Mouse (Mus musculus): ENCODE measurements at regions not wholly inside any gene's neighbourhood (a gene's known extent, or its start where the extent isn't known, plus 50 kb on each side); places are given as distances from the start of the nearest gene placed in this dataset.
"Not testable (repeated sequence)": the region's sequence is repeated elsewhere in the genome, so short reads cannot be mapped to it uniquely, and the experiment has no call there.

GRCm38 (mm10) chr13:12671011-12671410 is 105.3 kb downstream of the Ero1lb start:
- not testable (repeated sequence) for H3K27ac ChIP-seq; H3K9ac ChIP-seq; H3K36me3 ChIP-seq; H3K4me3 ChIP-seq (replicated peaks); ATAC-seq; H3K4me1 ChIP-seq (replicated peaks); H3K4me2 ChIP-seq (replicated peaks); H3K9me3 ChIP-seq; H3K27me3 ChIP-seq (replicated peaks)
- 84% methylated on average over 2 of the region's 2 CpGs for WGBS

DNA sequence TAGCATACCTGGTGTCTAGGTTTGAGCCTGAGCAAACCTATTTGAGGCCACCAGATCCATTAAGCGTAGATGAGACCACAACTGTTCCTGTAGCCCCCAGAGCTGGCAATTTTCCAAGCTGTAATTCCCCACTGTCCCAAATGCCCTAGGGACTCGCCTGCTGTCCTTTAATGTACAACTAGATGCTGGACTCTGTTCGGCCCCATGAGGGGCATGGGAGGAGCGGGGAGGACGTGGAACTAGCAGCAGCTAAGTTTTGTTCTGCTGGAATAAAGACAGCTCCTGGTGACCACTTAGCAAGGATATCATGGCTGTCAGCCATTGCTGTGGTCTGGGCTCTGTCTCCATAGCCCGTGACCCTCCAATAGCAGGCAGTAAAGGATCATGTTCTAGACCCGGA is 103.1 kb downstream of the Ero1lb start:
- not testable (repeated sequence) for H3K9ac ChIP-seq; H3K9me3 ChIP-seq; H3K4me2 ChIP-seq (replicated peaks); H3K4me1 ChIP-seq (replicated peaks); H3K36me3 ChIP-seq; ATAC-seq; H3K4me3 ChIP-seq (replicated peaks); H3K27me3 ChIP-seq (replicated peaks); H3K27ac ChIP-seq
- no CpG with 5 or more reads among the region's 7 CpGs for whole genome bisulfite sequencing

DNA sequence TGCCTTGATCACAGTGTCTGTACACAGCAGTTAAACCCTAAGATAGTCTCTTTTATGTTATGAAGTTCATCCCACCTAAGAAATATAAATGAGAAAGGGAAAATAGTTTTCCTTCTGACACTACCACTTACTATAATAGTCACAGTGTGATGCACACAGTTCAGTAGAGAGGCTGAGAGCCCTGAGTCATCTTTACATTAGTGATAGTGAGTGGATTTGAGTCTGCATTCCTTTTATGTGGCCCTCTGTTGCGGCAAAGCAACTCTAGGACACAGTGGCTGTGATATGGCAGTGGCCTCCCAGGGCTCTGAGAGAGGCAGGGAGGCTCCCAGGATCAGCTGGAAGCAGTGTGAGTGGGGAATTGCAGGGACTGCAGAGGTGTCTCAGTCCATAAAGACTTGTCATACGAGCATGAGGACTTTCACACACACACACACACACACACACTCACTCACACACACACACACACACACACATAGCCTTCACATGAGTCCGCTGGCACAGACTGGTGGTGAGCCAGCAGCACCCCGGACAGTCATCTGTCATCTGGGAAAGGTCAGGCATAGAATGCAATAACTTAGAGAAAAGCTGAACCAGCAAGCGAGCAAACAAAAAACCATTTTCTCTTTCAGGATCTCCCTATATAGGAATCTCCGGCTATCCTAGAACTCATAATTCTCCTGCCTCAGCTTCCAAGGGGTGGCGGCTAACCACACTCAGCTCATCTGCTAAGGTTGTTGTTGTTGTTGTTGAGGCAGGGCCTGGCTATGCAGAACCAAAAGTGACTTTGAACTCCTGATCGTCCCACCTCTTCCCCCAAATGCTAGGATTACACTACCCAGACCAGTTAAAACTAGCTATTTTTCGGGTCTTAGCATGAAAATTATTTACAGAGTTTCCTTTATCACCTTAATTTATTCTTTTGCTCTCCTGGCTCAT is 102.3 kb downstream of the Ero1lb start:
- H3K36me3 ChIP-seq; H3K4me1 ChIP-seq (replicated peaks); H3K9me3 ChIP-seq; ATAC-seq; H3K4me2 ChIP-seq (replicated peaks); H3K27ac ChIP-seq; H3K27me3 ChIP-seq (replicated peaks); H3K4me3 ChIP-seq (replicated peaks); H3K9ac ChIP-seq: not testable (repeated sequence)
- whole genome bisulfite sequencing, result 72% methylated on average over 9 of the region's 9 CpGs

- not testable (repeated sequence) for H3K27ac ChIP-seq; H3K9ac ChIP-seq; H3K9me3 ChIP-seq; H3K4me2 ChIP-seq (replicated peaks); ATAC-seq; H3K4me1 ChIP-seq (replicated peaks); H3K27me3 ChIP-seq (replicated peaks); H3K4me3 ChIP-seq (replicated peaks); H3K36me3 ChIP-seq
- 64% methylated on average over 3 of the region's 3 CpGs for WGBS
Measured at GRCm38 (mm10) chr13:12666050-12666449, 100.4 kb downstream of the Ero1lb start.
